Mouse (Mus musculus) olfactory bulb, adult 2 months (tissue): Measurements from ENCODE around the gene Tenm2. TPM values are rescaled to one million over a fixed set of nuclear protein-coding genes. Genes with fewer than 3 reads are reported as not detected.

ENCODE experiments used
- H3K27ac ChIP-seq: fragments of 200-500 bp; 2 replicates; pipeline ENCODE4 v1.5.1; 2012; ENCODE audit warnings: low read depth, low read length; ENCODE audit not compliant: insufficient read depth
- H3K4me1 ChIP-seq: fragments of 200-500 bp; 2 replicates; pipeline ENCODE4 v1.6.1; 2012; ENCODE audit warnings: low read length; ENCODE audit not compliant: control insufficient read depth, insufficient read depth
- H3K4me3 ChIP-seq: fragments of 200-500 bp; 2 replicates; pipeline ENCODE4 v1.5.1; 2012; ENCODE audit warnings: mild to moderate bottlenecking, low read depth, low read length, moderate library complexity; ENCODE audit not compliant: insufficient read depth
- CTCF ChIP-seq: fragments of 200-500 bp; IDR thresholded peaks from 2 replicates; pipeline ENCODE4 v1.5.1; 2012; ENCODE audit warnings: low read depth, mild to moderate bottlenecking, low read length, moderate library complexity; ENCODE audit not compliant: insufficient read depth
- POLR2A ChIP-seq: fragments of 200-500 bp; IDR thresholded peaks from 2 replicates; pipeline ENCODE4 v1.6.1; 2012; ENCODE audit warnings: mild to moderate bottlenecking, low read depth, low read length, moderate library complexity; ENCODE audit not compliant: insufficient read depth
- WGBS: fragments of 180-500 bp; shearing (Covaris S2); methylation state at CpG from one replicate; pipeline ENCODE4 v1.1.7; 2018; 5-methylcytosine and 5-hydroxymethylcytosine counted together
- polyA plus RNA-seq: library from polyadenylated mRNA; stranded (reverse); fragments of >200 nt; gene quantifications from 2 replicates; pipeline ENCODE4 v1.2.4, GENCODE M21; 2012; ENCODE audit warnings: low replicate concordance; ENCODE audit not compliant: missing spikeins, insufficient read depth, insufficient read length

Gene Tenm2
- polyA plus RNA-seq, 1 experiment: not detected

GRCm38 (mm10) chr11:36482136-36482535, 753.6 kb downstream of the Tenm2 start:
- Histone ChIP-seq H3K4me3 (no peak overlapping the region), H3K4me1 (peaks cover 5% of the 10 kb centered on the region; the same call in 1 of the 2 replicates), H3K27ac (no peak overlapping the region)
- TF ChIP-seq POLR2A (no peak), CTCF (no peak)
- 58% methylated on average over 8 of the region's 8 CpGs for WGBS

GRCm38 (mm10) chr11:36481524-36481923, 754.2 kb downstream of the Tenm2 start:
- TF ChIP-seq POLR2A (no peak), CTCF (no peak)
- 74% methylated on average over 7 of the region's 7 CpGs for WGBS
- Histone ChIP-seq H3K4me1 (peaks cover 5% of the 10 kb centered on the region; the same call in 1 of the 2 replicates), H3K4me3 (no peak overlapping the region), H3K27ac (no peak overlapping the region)

GRCm38 (mm10) chr11:36481086-36481485, 754.7 kb downstream of the Tenm2 start:
- Histone ChIP-seq H3K4me1 (peaks cover 5% of the 10 kb centered on the region; the same call in 1 of the 2 replicates), H3K27ac (no peak overlapping the region), H3K4me3 (no peak overlapping the region)
- 96% methylated on average over 5 of the region's 5 CpGs for WGBS
- no peak for TF ChIP-seq CTCF
- TF ChIP-seq POLR2A: no peak

- 52% methylated on average over 9 of the region's 9 CpGs for WGBS
- TF ChIP-seq POLR2A: no peak
- TF ChIP-seq CTCF: no peak
These were observed 765.8 kb downstream of the Tenm2 start for GRCm38 (mm10) chr11:36469811-36470551.

GRCm38 (mm10) chr11:36458451-36458850, 777.3 kb downstream of the Tenm2 start:
- TF ChIP-seq POLR2A: no peak
- TF ChIP-seq CTCF: no peak
- no peak overlapping the region for H3K4me3 ChIP-seq
- H3K27ac ChIP-seq: no peak overlapping the region
- H3K4me1 ChIP-seq: no peaks in the 10 kb centered on the region
- WGBS: 40% methylated on average over 6 of the region's 6 CpGs

More at GRCm38 (mm10) chr11:36469811-36470551, 765.8 kb downstream of the Tenm2 start:
- Histone ChIP-seq H3K27ac (no peak overlapping the region), H3K4me1 (no peaks in the 10 kb centered on the region), H3K4me3 (no peak overlapping the region)

GRCm38 (mm10) chr11:36454076-36454475, 781.7 kb downstream of the Tenm2 start:
- peaks cover 2% of the 10 kb centered on the region; the same call in 1 of the 2 replicates for H3K4me1 ChIP-seq
- no peak overlapping the region for H3K4me3 ChIP-seq
- TF ChIP-seq POLR2A: no peak
- no peak for TF ChIP-seq CTCF
- 80% methylated on average over 6 of the region's 6 CpGs for WGBS
- H3K27ac ChIP-seq: no peak overlapping the region

GRCm38 (mm10) chr11:36452436-36452835, 783.3 kb downstream of the Tenm2 start:
- Histone ChIP-seq H3K4me3 (no peak overlapping the region), H3K4me1 (peaks cover 2% of the 10 kb centered on the region; the same call in 1 of the 2 replicates), H3K27ac (no peak overlapping the region)
- WGBS: 55% methylated on average over 9 of the region's 9 CpGs
- TF ChIP-seq CTCF (no peak), POLR2A (no peak)

- Histone ChIP-seq H3K4me3 (no peak overlapping the region), H3K27ac (no peak overlapping the region), H3K4me1 (no peaks in the 10 kb centered on the region)
- WGBS: 96% methylated on average over 2 of the region's 2 CpGs
- no peak for TF ChIP-seq CTCF
- no peak for TF ChIP-seq POLR2A
These were observed 789.4 kb downstream of the Tenm2 start for GRCm38 (mm10) chr11:36446351-36446750.

GRCm38 (mm10) chr11:36443821-36444220, 791.9 kb downstream of the Tenm2 start:
- 94% methylated on average over 7 of the region's 7 CpGs for WGBS
- TF ChIP-seq POLR2A (no peak), CTCF (no peak)
- no peak overlapping the region for H3K27ac ChIP-seq
- no peaks in the 10 kb centered on the region for H3K4me1 ChIP-seq
- H3K4me3 ChIP-seq: no peak overlapping the region
